Mouse (Mus musculus): ENCODE results near the gene Pmpca.
A peak's percentile ranks its signal among the peaks of the same experiment; 100 is the strongest.
"Not testable (repeated sequence)": the region's sequence is repeated elsewhere in the genome, so short reads cannot be mapped to it uniquely, and the experiment has no call there.

The Pmpca gene

DNA sequence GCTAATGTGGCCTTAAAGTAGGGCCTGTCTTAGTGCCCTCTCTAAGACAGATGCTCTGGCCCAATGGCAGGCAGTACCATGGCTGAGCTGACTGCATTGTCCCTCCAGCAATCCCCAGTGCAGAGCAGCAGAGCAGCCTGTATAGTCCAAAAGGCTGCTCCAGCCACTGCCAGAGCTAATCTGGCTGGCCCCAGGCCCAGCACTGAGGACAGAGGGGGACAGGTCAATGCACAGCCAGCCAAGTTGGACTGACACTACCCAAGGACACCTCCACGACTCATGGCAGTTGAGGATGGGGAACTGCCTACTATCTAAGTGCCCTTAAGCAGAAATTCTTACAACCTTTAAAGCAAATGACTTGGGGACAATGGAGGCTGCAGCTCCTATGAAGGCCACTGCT, 20.6 kb upstream of the Pmpca start:
- no peak for DNase-seq (ENCODE audit: low read depth, low spot score)

DNA sequence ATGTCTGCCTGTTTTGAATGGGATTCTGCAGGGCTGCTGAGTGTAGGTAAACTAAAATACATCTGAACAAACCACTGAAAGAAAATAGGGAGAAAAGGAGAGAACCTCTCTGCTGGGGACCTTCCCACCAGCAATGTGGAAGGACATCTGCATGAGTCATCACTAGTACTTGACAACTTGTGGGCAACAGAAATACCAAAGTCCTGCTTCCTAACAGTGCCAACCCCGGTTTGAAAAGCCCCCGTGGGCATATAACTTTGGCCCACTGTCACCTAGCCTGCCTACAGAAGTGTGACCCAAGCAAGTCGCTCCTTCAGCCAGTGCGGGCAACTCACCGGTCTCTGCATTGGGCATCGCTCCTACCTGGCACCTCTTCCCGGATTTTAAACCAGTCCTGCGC, 16.7 kb upstream of the Pmpca start:
- DNase-seq (ENCODE audit: low read depth, low spot score), result no peak

DNA sequence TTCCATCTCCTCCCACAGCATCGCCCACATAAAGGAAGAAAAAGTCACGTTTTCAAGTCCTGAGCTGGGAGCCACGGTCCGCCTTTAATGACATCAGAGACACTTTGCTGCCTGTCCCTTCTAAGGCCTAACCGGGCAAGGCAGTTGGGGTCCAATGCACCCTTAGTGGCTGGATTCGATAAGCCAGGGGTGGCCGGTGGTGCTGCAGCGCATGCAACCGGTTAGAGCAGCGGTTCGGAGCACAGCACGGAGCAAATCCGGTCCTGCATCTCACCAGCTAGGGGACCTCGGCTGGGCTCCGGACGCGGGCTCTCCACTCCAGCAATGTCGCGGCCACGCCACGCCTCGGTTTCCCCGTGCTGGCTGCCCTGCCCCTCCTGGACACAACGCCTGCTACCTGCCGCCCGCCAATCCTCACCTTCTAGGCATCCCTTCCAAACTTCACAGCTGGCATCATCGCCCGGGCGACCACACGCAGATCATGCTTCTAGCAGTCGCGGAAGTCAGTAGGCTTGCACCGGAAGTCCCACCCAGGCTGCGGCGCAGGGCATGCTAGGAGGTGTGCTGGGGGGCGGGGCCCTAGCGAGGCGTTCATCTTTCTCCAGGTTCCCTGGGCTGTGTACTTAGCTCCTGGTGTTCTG, 8.9 kb upstream of the Pmpca start, which contains the start of gene Snapc4:
Gene Snapc4 (minus strand): TSS at position 523 of the 641 bp plus-strand sequence.
- peak; percentile 75 for DNase-seq (ENCODE audit: low read depth, low spot score)

DNA sequence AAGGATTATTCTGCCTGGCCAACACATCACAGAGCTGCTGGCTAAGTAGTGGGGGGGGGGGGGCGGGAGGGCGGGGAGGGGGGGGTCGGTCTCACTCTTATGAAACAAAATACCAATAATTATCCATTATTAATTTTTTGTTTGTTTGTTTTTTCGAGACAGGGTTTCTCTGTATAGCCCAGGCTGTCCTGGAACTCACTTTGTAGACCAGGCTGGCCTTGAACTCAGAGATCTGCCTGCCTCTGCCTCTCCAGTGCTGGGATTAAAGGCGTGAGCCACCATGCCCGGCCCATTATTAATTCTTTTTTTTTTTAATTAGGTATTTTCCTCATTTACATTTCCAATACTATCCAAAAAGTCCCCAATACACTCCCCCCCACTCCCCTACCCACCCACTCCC, 8.3 kb upstream of the Pmpca start:
- not testable (repeated sequence) for DNase-seq (ENCODE audit: low read depth, low spot score)

DNA sequence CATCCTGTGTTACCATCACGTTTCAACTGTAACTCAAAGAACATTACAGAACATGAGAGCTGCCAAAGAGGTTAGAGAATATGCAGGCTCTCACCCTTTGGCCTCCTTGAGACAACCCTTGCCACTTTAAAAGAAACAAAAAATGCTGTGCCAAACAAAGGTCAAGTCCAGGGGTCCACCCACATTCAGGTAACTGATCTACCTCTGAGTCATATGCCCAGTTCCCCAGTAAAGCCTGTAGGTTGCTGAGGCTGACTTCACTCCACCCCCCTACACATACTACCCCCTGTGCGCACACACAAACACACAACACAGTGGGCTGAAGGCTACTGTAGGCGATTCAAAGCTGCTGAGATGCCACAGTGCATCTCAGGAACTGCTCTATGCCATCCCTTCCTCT, 1.4 kb upstream of the Pmpca start:
- DNase-seq (ENCODE audit: low read depth, low spot score), result no peak

DNA sequence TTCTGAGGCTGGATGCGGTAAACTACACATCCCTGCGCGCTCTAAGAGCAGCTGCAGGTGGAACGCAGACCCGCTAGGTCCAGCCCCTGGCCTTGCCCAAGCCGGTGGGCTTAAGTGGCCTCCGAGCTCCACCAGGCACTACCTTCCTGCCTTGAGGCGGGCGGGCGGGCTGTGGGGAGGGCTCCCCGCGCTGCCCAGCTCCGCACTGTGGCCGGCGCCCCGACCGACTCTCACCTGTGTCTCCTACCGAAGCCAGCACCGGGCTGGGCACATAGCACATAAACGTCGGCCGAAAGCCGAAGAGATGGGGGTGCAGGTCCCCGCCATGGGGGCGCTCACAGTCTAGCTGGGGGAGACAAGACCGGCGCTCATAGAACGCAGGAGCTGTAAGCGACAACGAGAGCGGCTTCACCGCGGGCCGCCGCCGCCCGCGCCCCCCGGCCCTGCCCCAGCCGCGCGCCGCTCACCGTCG, 421 bp upstream of the Pmpca start:
- DNase-seq (ENCODE audit: low read depth, low spot score), result no peak

DNA sequence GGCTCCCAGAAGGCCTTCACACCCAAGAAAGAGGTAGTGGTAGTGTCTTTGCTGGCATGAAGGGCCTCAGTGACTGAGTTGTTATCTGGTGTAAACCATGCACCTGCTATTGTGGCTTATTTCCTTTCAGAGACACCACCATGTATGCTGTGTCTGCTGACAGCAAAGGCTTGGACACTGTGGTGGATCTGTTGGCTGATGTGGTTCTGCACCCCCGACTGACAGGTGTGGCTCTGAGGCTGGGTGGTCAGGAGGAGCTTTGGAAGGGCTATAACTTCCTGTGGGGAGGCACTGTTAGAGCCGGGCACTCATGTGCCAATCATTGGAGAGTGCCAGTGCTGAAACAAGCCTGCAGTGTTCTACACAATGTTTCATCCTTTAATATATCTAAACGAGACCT, 1.8 kb downstream of the Pmpca start:
- no peak for DNase-seq (ENCODE audit: low read depth, low spot score)

DNA sequence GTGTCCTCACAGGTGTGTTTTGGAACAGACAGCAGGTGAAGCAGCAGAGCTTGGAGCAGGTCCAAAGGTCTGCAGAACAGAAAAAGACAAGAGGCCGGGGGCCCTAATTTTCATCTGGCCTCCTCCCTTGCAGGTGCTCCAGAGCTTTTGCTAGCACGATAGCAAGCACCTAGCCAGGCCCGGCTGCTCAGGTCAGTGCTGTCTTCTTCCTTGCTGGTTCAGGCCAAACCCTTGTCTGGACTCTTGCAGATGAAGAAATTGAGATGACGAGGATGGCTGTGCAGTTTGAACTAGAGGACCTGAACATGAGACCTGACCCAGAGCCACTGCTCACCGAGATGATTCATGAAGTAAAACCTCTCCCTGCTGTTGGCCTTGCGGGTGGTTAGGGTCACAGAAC, 2.5 kb downstream of the Pmpca start:
- no peak for DNase-seq (ENCODE audit: low read depth, low spot score)

DNA sequence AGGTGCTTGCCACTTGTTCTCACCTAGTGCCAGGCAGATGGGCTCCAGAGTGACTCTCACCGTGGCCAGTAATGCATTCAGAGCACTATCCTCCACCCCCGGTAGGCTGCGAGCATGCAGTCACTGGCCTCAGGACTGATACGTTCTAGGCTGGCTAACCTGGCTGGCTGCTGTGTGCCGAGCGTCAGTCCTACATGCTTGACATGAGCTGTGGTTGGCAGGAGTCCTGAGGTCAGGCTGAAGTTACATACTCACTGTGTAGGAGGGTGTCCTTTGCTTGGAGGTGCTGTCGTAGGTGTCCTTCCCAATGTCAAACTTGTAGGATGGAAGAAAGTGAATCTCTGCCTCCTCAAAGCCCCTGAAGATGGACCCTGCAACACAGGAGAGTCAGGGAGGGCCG, 9.8 kb downstream of the Pmpca start:
- no peak for DNase-seq (ENCODE audit: low read depth, low spot score)

DNA sequence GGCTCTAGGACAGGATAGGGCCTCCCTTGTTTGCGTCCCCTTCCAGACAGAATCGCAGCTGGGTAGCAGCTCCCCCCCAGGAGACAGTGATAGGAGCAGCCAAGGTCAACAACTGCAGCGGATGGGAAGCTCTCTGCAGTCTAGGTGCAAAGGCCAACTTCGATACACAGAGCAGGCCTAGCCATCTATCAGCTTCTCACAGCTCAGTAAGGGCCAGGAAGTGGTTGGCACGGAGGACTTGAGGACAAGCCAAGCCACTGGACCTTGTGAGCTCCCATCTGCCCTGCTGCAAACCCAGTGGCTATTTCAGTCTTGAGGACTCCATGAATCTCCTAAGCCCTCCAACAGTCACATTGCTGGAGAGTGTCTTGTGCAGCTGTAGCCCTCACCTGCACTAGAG, 10.5 kb downstream of the Pmpca start:
- no peak for DNase-seq (ENCODE audit: low read depth, low spot score)

DNA sequence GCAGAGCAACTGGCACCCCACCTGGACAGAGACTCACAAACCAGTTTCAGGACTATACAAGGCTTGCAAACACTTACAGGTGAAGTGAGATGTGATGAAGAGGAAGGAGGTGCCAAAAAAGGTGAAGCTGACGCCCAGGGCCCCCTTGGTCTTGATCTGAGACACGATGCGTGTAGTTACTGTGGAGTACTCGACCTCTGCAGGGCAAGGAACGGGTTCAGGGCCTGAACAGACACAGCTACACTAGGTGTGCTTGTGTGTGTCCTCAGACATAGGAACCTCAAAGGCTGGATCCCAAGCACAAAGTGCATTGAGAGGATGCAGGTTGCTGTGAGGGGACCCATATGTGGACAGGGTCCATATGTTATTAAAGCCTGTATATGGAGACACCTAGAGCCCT, 11.2 kb downstream of the Pmpca start:
- DNase-seq (ENCODE audit: low read depth, low spot score), result no peak

DNA sequence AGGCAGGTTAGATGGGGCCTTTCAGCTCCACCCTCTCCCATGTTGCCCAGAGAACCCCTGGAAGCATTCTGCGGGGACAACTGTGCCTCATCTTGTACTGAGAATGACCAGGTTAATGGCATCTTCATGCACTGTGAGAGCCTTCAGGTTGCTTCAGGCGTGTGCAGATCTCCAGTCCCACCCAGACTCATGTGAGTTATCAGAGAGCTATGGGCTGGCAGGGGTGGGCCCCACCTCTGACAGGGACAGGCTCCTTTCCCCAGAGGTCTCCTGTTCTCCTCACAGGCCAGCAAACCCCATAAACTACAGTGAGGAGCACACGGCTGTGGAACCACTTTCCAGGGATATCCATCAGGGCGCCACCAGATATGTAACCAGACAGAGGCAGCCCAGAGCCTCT, 11.9 kb downstream of the Pmpca start:
- DNase-seq (ENCODE audit: low read depth, low spot score), result no peak

DNA sequence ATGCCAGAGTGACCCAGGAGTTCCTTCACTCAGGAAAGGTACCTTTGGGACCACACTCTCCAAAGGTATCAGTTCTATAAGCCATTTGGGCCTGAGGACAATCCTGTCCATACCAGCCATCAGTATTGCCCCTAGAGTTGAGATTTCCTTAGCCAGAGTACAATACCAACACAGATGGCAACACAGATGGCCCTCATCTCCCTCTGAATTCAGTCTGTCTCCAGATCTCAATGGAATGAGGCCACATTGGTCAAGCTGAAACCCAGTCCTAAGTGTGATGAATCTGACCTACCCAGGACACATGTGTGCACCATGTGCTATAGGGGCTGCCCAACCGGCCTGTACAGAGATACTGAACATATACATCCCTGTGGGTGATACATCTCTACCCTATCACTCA, 13.1 kb downstream of the Pmpca start:
- DNase-seq (ENCODE audit: low read depth, low spot score), result no peak

DNA sequence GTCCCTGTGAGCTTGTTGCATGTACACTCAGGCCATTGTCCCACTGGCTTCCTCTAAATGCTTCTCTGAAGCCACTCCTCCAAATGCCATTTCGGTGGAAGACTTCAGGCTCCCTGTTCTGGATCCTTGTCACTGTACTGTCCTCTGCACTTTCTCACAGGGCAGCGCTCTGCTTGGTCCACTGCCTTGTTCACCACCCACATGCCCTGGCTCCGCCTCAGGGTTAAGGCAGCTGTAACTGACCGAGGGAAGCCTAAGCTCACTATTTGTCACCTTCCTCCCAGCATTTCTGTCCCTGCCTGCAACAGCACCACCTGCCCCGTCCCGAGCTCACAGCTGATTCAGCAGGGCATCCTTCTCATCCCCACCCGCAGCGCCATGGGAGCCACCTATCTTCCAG, 14.2 kb downstream of the Pmpca start:
- DNase-seq (ENCODE audit: low read depth, low spot score), result no peak

DNA sequence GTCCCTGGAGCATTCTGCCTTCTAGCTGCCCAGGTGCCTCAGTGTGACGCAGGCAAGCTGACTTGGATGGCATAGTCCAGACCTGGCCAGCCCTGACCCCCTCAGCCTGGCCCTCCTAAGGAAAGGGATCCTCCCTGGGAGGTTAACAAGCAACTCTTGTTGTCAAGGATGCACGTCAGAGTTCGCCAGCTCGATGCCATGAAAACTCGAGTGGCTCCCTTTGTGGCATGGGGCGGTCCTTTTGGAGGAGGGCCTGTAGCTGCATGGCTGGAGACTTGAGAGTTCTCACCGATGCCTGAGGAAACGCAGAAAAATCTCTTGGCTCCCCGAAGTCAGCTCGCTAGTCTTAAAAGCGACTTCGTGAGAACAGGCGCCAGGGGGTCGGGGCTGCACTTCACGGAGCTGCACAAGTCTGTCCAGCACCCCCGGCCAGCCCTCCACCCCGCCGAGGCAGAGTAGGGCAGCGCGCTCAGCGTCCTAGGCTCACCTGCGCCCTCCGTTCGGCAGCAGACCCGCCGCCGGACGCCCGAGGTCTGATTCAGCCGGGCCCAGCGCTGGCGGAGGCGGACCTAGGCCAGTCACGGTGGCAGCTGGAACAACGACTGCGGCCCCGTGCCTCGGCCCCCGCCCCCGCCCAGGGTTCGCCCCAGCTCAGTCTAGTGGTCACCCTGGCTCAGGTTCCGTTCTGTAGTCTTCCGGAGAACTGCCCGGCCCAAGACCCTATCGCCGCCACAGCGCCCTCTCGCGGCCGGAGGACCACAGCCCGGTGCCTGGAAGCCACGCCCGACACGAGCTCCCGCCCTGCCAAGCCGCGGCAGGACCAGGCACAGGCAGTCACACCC, 19.6 kb downstream of the Pmpca start, which contains the start of gene Inpp5e:
Gene Inpp5e (minus strand): TSS at position 689 of the 842 bp plus-strand sequence.
- peak; percentile 91 for DNase-seq (ENCODE audit: low read depth, low spot score)

DNA sequence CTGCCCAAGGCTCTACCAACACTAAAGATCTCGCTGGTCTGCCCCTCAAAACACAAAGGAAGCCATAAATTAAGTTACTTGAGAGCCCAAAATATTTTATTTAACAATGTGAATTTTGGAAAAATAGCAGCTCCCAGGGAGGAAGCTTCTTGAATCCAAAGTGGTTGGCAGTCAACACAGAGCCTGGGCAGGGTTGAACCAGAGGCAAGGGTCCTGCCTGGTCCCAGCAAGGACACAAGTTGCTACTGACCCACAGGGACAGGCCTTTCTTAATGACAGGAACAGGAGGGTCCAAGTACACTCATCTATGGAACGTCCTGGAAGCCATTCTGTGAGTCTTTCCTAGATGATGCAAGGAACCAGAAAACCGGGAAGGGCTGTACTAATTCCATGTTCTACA, 20.2 kb downstream of the Pmpca start:
- no peak for DNase-seq (ENCODE audit: low read depth, low spot score)

DNA sequence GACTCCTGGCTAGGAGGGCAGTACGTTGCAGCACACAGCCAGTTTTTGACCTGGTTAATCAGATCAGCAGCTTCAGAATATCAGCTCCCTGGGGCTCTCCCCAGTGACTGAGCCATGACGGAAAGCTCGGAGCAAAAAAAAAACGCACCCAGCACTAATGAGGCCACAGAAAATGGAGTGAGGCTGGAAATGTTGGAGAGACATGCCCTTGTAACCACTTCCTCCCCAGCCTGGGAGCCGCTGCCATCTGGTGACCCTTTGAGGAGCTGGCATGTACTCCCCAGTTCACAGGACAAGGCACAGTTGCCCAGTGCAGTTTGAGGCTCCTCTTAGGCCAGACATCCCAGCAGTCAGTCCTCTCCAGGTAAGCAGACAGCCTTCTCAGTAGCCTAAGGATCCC, 21.0 kb downstream of the Pmpca start:
- no peak for DNase-seq (ENCODE audit: low read depth, low spot score)

DNA sequence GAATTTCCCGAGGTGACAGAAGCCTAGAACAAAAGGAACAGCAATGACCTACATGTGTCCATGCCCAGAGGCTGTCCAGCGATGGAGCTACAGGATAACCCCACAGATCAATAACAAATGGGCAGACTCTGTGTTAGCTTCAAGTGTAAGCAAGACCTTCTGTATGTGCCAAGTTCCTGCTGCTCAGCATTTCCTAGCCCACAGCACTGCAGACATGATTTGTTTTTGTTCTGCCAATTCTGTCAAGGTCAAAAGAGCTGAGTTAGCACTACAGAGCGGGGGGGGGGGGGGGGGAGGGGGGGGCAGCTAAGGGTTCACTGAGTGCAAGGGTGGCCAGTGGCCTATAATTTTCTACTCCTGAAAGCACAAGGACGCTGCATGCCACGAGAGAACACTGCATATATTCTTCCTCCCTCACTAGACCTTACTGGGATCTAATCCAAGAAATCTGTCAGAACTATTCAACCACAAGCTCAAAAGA, 21.8 kb downstream of the Pmpca start:
- DNase-seq (ENCODE audit: low read depth, low spot score), result no peak

DNA sequence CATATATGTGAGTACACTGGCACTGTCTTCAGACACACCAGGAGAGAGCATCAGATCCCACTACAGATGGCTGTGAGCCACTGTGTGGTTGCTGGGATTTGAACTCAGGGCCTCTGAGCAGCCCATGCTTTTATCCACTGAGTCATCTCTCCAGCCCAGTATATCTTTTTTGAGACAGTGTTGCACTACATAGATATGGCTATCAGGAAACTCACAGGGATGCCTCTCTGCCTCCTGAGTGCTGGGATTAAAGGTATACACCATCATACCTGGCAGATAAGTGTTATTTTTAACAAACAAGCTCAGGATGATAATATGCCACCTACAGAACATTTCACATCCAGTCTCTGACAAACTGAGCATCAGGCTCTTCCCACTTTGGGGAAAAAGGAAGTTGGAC, 27.9 kb downstream of the Pmpca start:
- no peak for DNase-seq (ENCODE audit: low read depth, low spot score)

DNA sequence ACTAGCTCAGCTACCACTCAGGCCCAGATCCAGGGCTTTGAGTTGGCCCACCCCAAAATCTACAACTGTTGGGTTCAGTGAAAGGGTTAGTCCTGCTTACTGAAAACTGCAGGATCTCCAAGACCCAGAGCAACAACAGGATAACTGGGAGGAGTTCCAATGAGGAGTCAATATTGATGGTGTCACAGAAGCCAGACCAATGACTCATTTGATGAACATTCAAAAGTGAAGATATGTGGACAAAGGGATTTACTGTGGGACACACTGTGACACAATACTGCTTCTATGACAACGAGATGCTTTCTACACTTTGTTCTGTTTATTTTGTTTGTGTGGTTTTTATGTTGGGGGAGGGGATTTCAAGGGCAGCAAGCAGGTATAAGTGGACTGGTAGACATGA, 29.0 kb downstream of the Pmpca start:
- DNase-seq (ENCODE audit: low read depth, low spot score), result no peak

DNA sequence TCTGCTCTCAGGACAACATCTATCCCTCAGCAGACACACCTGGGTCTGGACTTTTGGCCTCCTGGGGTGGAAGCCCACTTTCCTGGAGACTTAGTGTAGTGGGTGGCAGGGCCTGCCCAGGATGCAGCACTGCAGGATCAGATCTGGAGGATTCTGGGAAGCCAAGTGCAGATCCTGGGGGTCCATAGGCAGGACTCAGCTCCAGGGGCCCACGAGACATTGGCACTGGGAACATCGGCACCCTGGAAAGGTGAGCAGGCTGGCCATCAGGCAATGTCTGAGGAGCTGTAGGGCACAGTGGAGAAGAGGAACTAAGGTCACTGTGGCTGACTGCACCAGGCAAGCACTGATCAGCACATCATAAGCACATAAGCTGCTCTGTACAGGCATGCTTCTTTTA, 32.8 kb downstream of the Pmpca start:
- DNase-seq (ENCODE audit: low read depth, low spot score), result no peak

DNA sequence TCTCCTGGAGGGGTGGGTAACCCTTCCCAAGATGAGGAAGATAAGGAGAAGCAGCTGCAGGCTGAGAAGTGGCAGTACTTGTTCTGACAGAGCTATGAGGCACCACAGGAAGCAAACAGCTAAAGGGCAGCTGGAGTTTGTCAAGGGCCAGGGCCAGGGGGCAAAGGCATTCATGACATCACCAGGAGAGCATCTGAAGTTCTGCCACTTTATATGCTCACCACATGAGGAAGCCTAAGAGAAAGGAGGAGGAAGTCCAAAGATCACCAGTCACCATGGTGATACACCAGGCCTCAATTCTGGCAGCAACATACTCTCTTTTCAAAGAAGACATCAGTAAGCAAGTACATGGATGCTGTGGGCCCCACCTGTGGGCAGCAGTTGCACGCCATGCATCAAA, 33.9 kb downstream of the Pmpca start:
- no peak for DNase-seq (ENCODE audit: low read depth, low spot score)

DNA sequence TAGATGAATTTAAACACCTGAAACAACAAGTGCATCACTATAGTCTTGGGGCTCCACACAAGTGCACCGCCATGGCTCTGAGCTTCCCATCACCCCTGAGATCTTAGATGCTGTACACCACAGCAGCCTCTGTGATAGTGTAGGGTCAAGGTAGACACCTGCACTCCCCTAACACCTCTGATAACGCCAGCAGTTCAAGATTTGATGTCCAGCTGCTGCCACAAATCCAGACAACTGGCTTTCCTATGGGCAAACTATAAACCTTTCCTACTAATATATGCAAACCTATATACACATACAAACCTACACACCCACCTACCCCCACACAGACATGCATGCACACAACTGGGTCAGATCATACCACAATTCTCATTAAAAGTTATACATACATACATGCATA, 35.4 kb downstream of the Pmpca start:
- no peak for DNase-seq (ENCODE audit: low read depth, low spot score)
